In genomic region chr11:18845466-18845865, GRCm38 (mm10) we compare ENCODE assay signal across 21 mouse cellular contexts.
DNase-seq lines count a peak whose midpoint lies in the region; ATAC-seq and TF ChIP-seq lines count a peak whose summit lies in the region.
"Had no signal": no experiment of that assay in that cellular context is flagged by ENCODE, and none has a peak within 500 bp of the region (broad histone marks: within the 10 kb centered on the region; RNA-seq: fewer than 3 reads in every experiment).

No protein-coding gene starts in this region.

- no peak overlapping the region for H3K27ac ChIP-seq in lung, embryonic 14.5 days (ENCODE audit: low read depth)
- H3K27ac ChIP-seq in forebrain, embryonic 16.5 days (ENCODE audit: low read length) = no peak overlapping the region
- H3K27ac ChIP-seq in heart, embryonic 12.5 days (ENCODE audit: poor library complexity, severe bottlenecking) = no peak overlapping the region
- H3K27ac ChIP-seq: forebrain, embryonic 15.5 days; hindbrain, embryonic 14.5 days; kidney, postnatal 0 days; neural tube, embryonic 15.5 days had no signal

- no peaks in the 10 kb centered on the region for H3K36me3 ChIP-seq in lung, embryonic 14.5 days (ENCODE audit: insufficient read depth)
- no peaks in the 10 kb centered on the region for H3K36me3 ChIP-seq in forebrain, embryonic 16.5 days (ENCODE audit: control insufficient read depth, insufficient read depth)
- no peaks in the 10 kb centered on the region for H3K36me3 ChIP-seq in heart, embryonic 12.5 days
- H3K36me3 ChIP-seq: forebrain, embryonic 15.5 days; neural tube, embryonic 15.5 days had no signal

- no peak for TF ChIP-seq CTCF in lung, embryonic 14.5 days (IDR thresholded peaks at IDR 0.05; ENCODE audit: low read depth)

- H3K4me1 ChIP-seq in lung, embryonic 14.5 days (ENCODE audit: insufficient read depth) = no peaks in the 10 kb centered on the region
- no peaks in the 10 kb centered on the region for H3K4me1 ChIP-seq in forebrain, embryonic 16.5 days (replicated peaks; ENCODE audit: control insufficient read depth, insufficient read depth, low read length)
- H3K4me1 ChIP-seq in heart, embryonic 12.5 days (replicated peaks) = no peaks in the 10 kb centered on the region
- H3K4me1 ChIP-seq: forebrain, embryonic 15.5 days; neural tube, embryonic 15.5 days had no signal

- H3K9me3 ChIP-seq in lung, embryonic 14.5 days (ENCODE audit: low read depth, low read length) = no peaks in the 10 kb centered on the region
- no peaks in the 10 kb centered on the region for H3K9me3 ChIP-seq in forebrain, embryonic 16.5 days (ENCODE audit: control insufficient read depth, low read length)
- H3K9me3 ChIP-seq in heart, embryonic 12.5 days (replicated peaks) = no peaks in the 10 kb centered on the region
- H3K9me3 ChIP-seq: forebrain, embryonic 15.5 days; neural tube, embryonic 15.5 days had no signal

- H3K4me3 ChIP-seq in lung, embryonic 14.5 days (ENCODE audit: low read depth, low read length) = no peak overlapping the region
- no peak overlapping the region for H3K4me3 ChIP-seq in forebrain, embryonic 16.5 days (replicated peaks; ENCODE audit: low read length)
- H3K4me3 ChIP-seq in heart, embryonic 12.5 days = no peak overlapping the region
- H3K4me3 ChIP-seq: forebrain, embryonic 15.5 days; neural tube, embryonic 15.5 days had no signal

- H3K27me3 ChIP-seq in lung, embryonic 14.5 days (ENCODE audit: insufficient read depth, low read length) = no peaks in the 10 kb centered on the region
- no peaks in the 10 kb centered on the region for H3K27me3 ChIP-seq in forebrain, embryonic 16.5 days (replicated peaks; ENCODE audit: control insufficient read depth, insufficient read depth, low read length)
- no peaks in the 10 kb centered on the region for H3K27me3 ChIP-seq in heart, embryonic 12.5 days (replicated peaks)
- H3K27me3 ChIP-seq: forebrain, embryonic 15.5 days; neural tube, embryonic 15.5 days had no signal

- no peak overlapping the region for H3K4me2 ChIP-seq in lung, embryonic 14.5 days
- H3K4me2 ChIP-seq in forebrain, embryonic 16.5 days (ENCODE audit: low read length) = no peak overlapping the region
- H3K4me2 ChIP-seq in heart, embryonic 12.5 days = no peak overlapping the region
- H3K4me2 ChIP-seq: forebrain, embryonic 15.5 days; heart, embryonic 11.5 days; hindbrain, embryonic 14.5 days; neural tube, embryonic 15.5 days had no signal

- H3K9ac ChIP-seq in lung, embryonic 14.5 days = no peak overlapping the region
- no peak overlapping the region for H3K9ac ChIP-seq in forebrain, embryonic 16.5 days (replicated peaks; ENCODE audit: low read depth, low read length)
- no peak overlapping the region for H3K9ac ChIP-seq in heart, embryonic 12.5 days
- H3K9ac ChIP-seq: forebrain, embryonic 15.5 days; hindbrain, embryonic 14.5 days; liver, postnatal 0 days; neural tube, embryonic 15.5 days had no signal

- peak; percentile 86 for DNase-seq in lung, embryonic 14.5 days
- no peak for DNase-seq in lung, postnatal 10 days
- peak; percentile 56 for DNase-seq in 3T3-L1 (ENCODE audit: low read depth, low spot score)
- DNase-seq in brain, adult 2 months (ENCODE audit: low read depth, low spot score) = peak; percentile 27
- DNase-seq in gonadal fat pad, adult 2 months (ENCODE audit: low read depth) = peak; percentile 57
- no peak for DNase-seq in heart, postnatal 14 days
- DNase-seq: adrenal gland, adult 8-10 months; cerebellum, adult 11 months; kidney, adult 18-20 months; liver, postnatal 0 days; midbrain, embryonic 14.5 days; thymus, adult 18-20 months; thymus, postnatal 4 days had no signal

- intact Hi-C loops in heart, postnatal 14 days (cut with DNase I) = no loop called here

- WGBS in lung, embryonic 14.5 days = 61% methylated on average over 6 of the region's 6 CpGs
- 84% methylated on average over 6 of the region's 6 CpGs for WGBS in forebrain, embryonic 16.5 days
- WGBS in heart, embryonic 12.5 days = 84% methylated on average over 6 of the region's 6 CpGs

- ATAC-seq in lung, embryonic 14.5 days (ENCODE audit: insufficient read depth) = peak; percentile 58; the same call in 1 of the 2 replicates
- ATAC-seq in forebrain, embryonic 16.5 days = no peak
- no peak for ATAC-seq in heart, embryonic 12.5 days (ENCODE audit: insufficient number of reproducible peaks, low FRiP score)
- ATAC-seq: forebrain, embryonic 15.5 days; liver, postnatal 0 days; Patski had no signal

Comparison
In these comparisons a context has a peak if more than half of its experiments do, and no peak if none do; other contexts are left out.
1. DNase-seq: peak in lung, embryonic 14.5 days (single experiment), 3T3-L1 (single experiment), brain, adult 2 months (single experiment) and gonadal fat pad, adult 2 months (single experiment); none in lung, postnatal 10 days (single experiment) and heart, postnatal 14 days (0 of 2).